Mouse (Mus musculus) embryonic facial prominence, embryonic 11.5 days (tissue): ENCODE results near the gene Sec31b. TPM values are rescaled to one million over a fixed set of nuclear protein-coding genes. Genes with fewer than 3 reads are reported as not detected.
A peak's percentile ranks its signal among the peaks of the same experiment; 100 is the strongest.

ENCODE experiments used
- ATAC-seq: fragments of 200-750 bp; cut with Nextera tagmentation; replicated peaks from 2 replicates; pipeline ENCODE4 v1.8.0; 2017; ENCODE audit warnings: low read depth; ENCODE audit not compliant: insufficient number of reproducible peaks, low FRiP score, low TSS enrichment
- DNase-seq: peaks from one replicate; pipeline ENCODE4 v3.0.0-alpha.2; 2015; ENCODE audit warnings: low spot score
- H3K27ac ChIP-seq: fragments of 300-500 bp; sonication (generic); replicated peaks from 2 replicates; pipeline ENCODE4 v1.5.1; 2014; ENCODE audit warnings: mild to moderate bottlenecking, low read depth, low read length, control low read depth
- H3K27me3 ChIP-seq: fragments of 300-500 bp; sonication (generic); 2 replicates; pipeline ENCODE4 v1.6.1; 2014; ENCODE audit warnings: mild to moderate bottlenecking, low read length, moderate library complexity, mixed read lengths; ENCODE audit not compliant: control insufficient read depth, insufficient read depth
- H3K36me3 ChIP-seq: fragments of 300-500 bp; sonication (generic); replicated peaks from 2 replicates; pipeline ENCODE4 v1.6.1; 2014; ENCODE audit warnings: low read depth, mild to moderate bottlenecking, low read length, moderate library complexity, mixed read lengths; ENCODE audit not compliant: control insufficient read depth, insufficient read depth
- H3K4me1 ChIP-seq: fragments of 300-500 bp; sonication (generic); 2 replicates; pipeline ENCODE4 v1.6.1; 2014; ENCODE audit warnings: low read length, mixed read lengths; ENCODE audit not compliant: control insufficient read depth, insufficient read depth
- H3K4me2 ChIP-seq: fragments of 300-500 bp; sonication (generic); 2 replicates; pipeline ENCODE4 v1.6.1; 2014; ENCODE audit warnings: low read depth, mild to moderate bottlenecking, control low read depth, low read length, moderate library complexity
- H3K4me3 ChIP-seq: fragments of 300-500 bp; sonication (generic); 2 replicates; pipeline ENCODE4 v1.5.1; 2014; ENCODE audit warnings: low read depth, low read length, control low read depth
- H3K9ac ChIP-seq: fragments of 300-500 bp; sonication (generic); replicated peaks from 2 replicates; pipeline ENCODE4 v1.6.1; 2014; ENCODE audit warnings: mild to moderate bottlenecking, control low read depth, low read length
- H3K9me3 ChIP-seq: fragments of 300-500 bp; sonication (generic); replicated peaks from 2 replicates; pipeline ENCODE4 v1.6.1; 2016; ENCODE audit warnings: mild to moderate bottlenecking, low read length, inconsistent platforms, mixed read lengths; ENCODE audit not compliant: control insufficient read depth
- WGBS: fragments of 180-500 bp; shearing (Covaris S2); extraction: QIAGEN DNeasy Blood & Tissue Kit; methylation state at CpG from one replicate; pipeline ENCODE4 v1.1.7; 2014; 5-methylcytosine and 5-hydroxymethylcytosine counted together
- polyA plus RNA-seq: library from polyadenylated mRNA; unstranded; fragments of >200 nt; fragmentation: Nextera tagmentation; extraction: Ambion mirVana; gene quantifications from 2 replicates; pipeline ENCODE4 v1.2.1, GENCODE M21; 2014

The Sec31b gene
- polyA plus RNA-seq: 0.17 and 0.24 TPM in 2 replicates

- H3K9ac ChIP-seq: peak within 1 kb of the TSS; percentile 60
- no peaks in the 10 kb centered on the region for H3K4me1 ChIP-seq
- DNase-seq (no peak), ATAC-seq (no peak)
- 0 out of 2 replicates have a peak, but pooled peaks cover 2% of the 10 kb centered on the region for H3K27me3 ChIP-seq
- no peak within 1 kb of the TSS for H3K27ac ChIP-seq
- H3K4me2 ChIP-seq: peak within 1 kb of the TSS; percentile 82
- 1% methylated on average over 47 of the region's 47 CpGs for WGBS
- peak within 1 kb of the TSS; percentile 50 for H3K4me3 ChIP-seq
- peaks cover 8% of the 10 kb centered on the region for H3K36me3 ChIP-seq
- no peaks in the 10 kb centered on the region for H3K9me3 ChIP-seq
Measured at GRCm38 (mm10) chr19:44545321-44546041, at the start of gene Sec31b. Gene Sec31b, minus strand, starts transcription at chr19:44545864.

GRCm38 (mm10) chr19:44594180-44594579, 48.5 kb upstream of the Sec31b start:
- no peak overlapping the region for H3K27ac ChIP-seq
- H3K4me2 ChIP-seq: no peak overlapping the region
- DNase-seq (no peak), ATAC-seq (no peak)
- no peak overlapping the region for H3K9ac ChIP-seq
- H3K27me3 ChIP-seq: no peaks in the 10 kb centered on the region
- no peak overlapping the region for H3K4me3 ChIP-seq
- H3K9me3 ChIP-seq: no peaks in the 10 kb centered on the region
- no peaks in the 10 kb centered on the region; the same call in 1 of the 2 replicates for H3K4me1 ChIP-seq
- 96% methylated on average over 14 of the region's 14 CpGs for WGBS
- H3K36me3 ChIP-seq: no peaks in the 10 kb centered on the region

GRCm38 (mm10) chr19:44591638-44592037, 46.0 kb upstream of the Sec31b start:
- Histone ChIP-seq H3K4me1 (no peaks in the 10 kb centered on the region), H3K4me3 (no peak overlapping the region), H3K27ac (no peak overlapping the region), H3K36me3 (no peaks in the 10 kb centered on the region), H3K4me2 (no peak overlapping the region), H3K9ac (no peak overlapping the region), H3K27me3 (no peaks in the 10 kb centered on the region), H3K9me3 (no peaks in the 10 kb centered on the region)
- WGBS: 78% methylated on average over 6 of the region's 6 CpGs
- ATAC-seq (no peak), DNase-seq (no peak)

GRCm38 (mm10) chr19:44590992-44591391, 45.3 kb upstream of the Sec31b start:
- H3K27me3 ChIP-seq: no peaks in the 10 kb centered on the region
- no peak for ATAC-seq
- H3K36me3 ChIP-seq: no peaks in the 10 kb centered on the region
- H3K4me1 ChIP-seq: no peaks in the 10 kb centered on the region
- no peaks in the 10 kb centered on the region for H3K9me3 ChIP-seq
- no peak overlapping the region for H3K27ac ChIP-seq
- no peak overlapping the region for H3K4me3 ChIP-seq
- DNase-seq: no peak
- H3K4me2 ChIP-seq: no peak overlapping the region
- H3K9ac ChIP-seq: no peak overlapping the region
- WGBS: 83% methylated on average over 18 of the region's 18 CpGs

- no peaks in the 10 kb centered on the region for H3K9me3 ChIP-seq
- no peak for ATAC-seq
- H3K27me3 ChIP-seq: no peaks in the 10 kb centered on the region; the same call in 1 of the 2 replicates
- no peak overlapping the region for H3K27ac ChIP-seq
- no peak for DNase-seq
- H3K4me1 ChIP-seq: no peaks in the 10 kb centered on the region
- H3K36me3 ChIP-seq: no peaks in the 10 kb centered on the region
- no peak overlapping the region for H3K4me2 ChIP-seq
- no peak overlapping the region for H3K9ac ChIP-seq
- WGBS: 36% methylated on average over 7 of the region's 7 CpGs
- no peak overlapping the region for H3K4me3 ChIP-seq
Measured at GRCm38 (mm10) chr19:44589591-44590223, 44.0 kb upstream of the Sec31b start.

GRCm38 (mm10) chr19:44588036-44588435, 42.4 kb upstream of the Sec31b start:
- Histone ChIP-seq H3K4me1 (no peaks in the 10 kb centered on the region), H3K27me3 (no peaks in the 10 kb centered on the region; the same call in 1 of the 2 replicates), H3K4me3 (no peak overlapping the region), H3K36me3 (no peaks in the 10 kb centered on the region), H3K9ac (no peak overlapping the region), H3K4me2 (no peak overlapping the region), H3K27ac (no peak overlapping the region), H3K9me3 (no peaks in the 10 kb centered on the region)
- 49% methylated on average over 4 of the region's 4 CpGs for WGBS
- ATAC-seq: no peak
- DNase-seq: no peak

- DNase-seq (peak; percentile 92), ATAC-seq (peak; percentile 66)
- Histone ChIP-seq H3K4me3 (no peak overlapping the region), H3K27ac (no peak overlapping the region), H3K27me3 (no peaks in the 10 kb centered on the region; the same call in 1 of the 2 replicates), H3K4me2 (no peak overlapping the region), H3K36me3 (no peaks in the 10 kb centered on the region), H3K9me3 (no peaks in the 10 kb centered on the region), H3K9ac (no peak overlapping the region), H3K4me1 (no peaks in the 10 kb centered on the region)
- 34% methylated on average over 9 of the region's 9 CpGs for WGBS
Measured at GRCm38 (mm10) chr19:44582638-44583309, 37.1 kb upstream of the Sec31b start.

- Histone ChIP-seq H3K27ac (no peak overlapping the region), H3K4me1 (no peaks in the 10 kb centered on the region), H3K36me3 (no peaks in the 10 kb centered on the region), H3K9ac (no peak overlapping the region), H3K4me2 (no peak overlapping the region), H3K9me3 (no peaks in the 10 kb centered on the region), H3K4me3 (no peak overlapping the region), H3K27me3 (no peaks in the 10 kb centered on the region; the same call in 1 of the 2 replicates)
- DNase-seq (no peak), ATAC-seq (no peak)
- WGBS: 87% methylated on average over 10 of the region's 10 CpGs
Measured at GRCm38 (mm10) chr19:44582103-44582502, 36.4 kb upstream of the Sec31b start.
